Mouse (Mus musculus) kidney, postnatal 14 days (tissue): ENCODE results near the gene Ankrd55.

ENCODE experiments used
- DNase-seq: peaks from one replicate; pipeline ENCODE4 v3.0.0; 2022; ENCODE audit warnings: mixed read lengths

Gene Ankrd55

DNA sequence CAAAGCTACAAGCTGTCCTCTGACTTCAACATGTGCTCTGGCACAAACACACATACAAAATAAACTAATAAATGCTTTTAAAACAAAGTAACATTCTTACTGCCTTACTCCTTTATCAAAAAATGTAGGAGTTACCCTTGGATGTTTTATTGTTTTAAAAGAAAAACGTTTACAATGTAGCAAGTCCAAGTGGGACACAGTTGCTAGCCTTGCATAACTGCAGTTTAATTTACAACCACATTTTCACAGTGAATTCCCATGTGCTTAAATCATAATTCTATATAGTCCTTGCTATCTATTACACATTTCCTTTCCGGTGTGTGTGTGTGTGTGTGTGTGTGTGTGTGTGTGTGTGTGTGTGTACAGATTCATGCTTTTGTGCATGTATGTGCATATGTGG lies 57.3 kb downstream of the Ankrd55 start:
- no peak for DNase-seq

DNA sequence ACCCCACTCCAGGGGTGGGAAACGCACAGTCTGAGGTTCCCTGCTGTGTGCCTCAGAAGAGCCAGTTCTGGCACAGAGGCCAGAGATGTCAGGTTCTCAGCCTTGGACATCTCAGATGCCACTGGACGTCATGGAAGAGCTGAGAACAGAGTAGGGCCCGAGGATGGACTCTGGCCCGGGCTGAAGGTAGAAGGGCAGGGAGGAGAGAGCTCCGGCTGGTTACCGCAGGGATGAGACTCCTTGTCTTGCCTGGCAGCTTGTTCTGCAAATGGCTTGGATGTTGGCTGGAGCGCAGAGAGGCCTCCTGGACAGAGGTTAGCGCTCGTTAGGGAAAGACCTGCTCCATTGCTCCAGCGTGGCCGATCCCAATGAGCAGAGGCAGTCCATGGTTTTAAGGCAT lies 57.8 kb downstream of the Ankrd55 start:
- no peak for DNase-seq

DNA sequence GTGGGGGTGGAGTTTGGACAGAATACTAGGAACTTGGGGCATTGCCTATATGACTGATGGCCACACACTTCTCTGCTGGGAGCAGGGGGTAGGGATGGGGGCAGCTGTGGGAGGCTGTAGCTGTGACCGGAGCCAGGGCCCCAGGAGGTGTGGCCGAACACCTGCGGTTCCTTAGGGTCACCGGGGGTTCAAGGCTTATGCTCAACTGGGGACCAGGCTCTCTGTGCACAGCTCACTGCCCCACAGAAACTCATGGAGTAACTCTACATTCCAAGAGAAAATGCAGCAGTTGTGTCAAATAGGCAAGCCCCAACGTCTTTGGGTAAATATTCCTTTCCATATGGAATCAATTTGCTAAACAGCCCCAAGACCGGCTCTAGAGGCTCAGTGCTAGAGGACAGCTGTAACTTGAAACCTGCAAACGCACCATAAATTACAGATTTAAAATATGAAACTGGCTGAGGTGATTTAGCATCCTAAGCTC lies 58.5 kb downstream of the Ankrd55 start:
- no peak for DNase-seq

DNA sequence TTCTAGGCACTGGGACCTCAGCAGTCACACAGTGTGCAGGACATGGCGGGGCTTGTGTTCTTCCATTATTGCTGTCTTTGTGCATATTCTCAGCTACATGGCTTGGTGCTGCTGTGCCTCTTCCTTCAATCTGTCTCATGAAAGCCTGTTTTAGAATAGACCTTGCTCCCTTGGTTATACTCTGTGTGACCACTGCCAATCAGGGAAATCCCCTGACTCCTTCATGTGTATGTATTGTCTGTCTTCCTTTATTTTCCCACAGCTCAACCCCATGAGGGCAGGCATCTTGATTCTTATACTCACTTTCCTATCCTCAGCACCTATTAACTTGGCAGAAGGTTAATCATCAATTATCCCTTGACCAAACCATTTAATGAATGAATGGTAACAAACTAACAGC lies 60.0 kb downstream of the Ankrd55 start:
- DNase-seq = no peak

DNA sequence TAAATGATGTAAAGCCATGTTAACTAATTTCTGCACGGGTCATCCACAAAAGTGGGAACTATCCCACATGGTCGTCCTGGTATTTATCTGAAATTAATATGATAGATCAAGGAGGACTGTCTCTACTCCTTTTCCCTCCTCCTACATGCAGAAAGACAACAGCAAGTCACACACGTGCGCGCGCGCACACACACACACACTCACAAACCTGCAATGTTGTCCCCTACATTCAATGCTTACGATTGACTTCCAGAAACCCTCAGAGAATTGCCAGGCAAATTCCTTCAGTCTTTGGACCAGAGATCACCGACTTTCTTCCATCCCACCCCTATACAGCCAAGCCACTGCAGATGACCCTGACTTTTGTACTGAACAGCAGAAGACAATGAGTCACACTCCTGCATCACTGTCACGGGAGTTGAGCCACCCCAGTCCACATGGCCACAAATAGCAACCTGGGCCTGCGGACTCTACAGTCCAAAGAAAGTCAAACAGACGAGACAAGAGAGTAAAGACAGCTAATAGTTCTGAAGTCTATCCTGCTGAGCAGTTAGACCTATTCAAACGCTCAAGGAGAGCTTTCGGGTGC lies 60.7 kb downstream of the Ankrd55 start:
- no peak for DNase-seq

DNA sequence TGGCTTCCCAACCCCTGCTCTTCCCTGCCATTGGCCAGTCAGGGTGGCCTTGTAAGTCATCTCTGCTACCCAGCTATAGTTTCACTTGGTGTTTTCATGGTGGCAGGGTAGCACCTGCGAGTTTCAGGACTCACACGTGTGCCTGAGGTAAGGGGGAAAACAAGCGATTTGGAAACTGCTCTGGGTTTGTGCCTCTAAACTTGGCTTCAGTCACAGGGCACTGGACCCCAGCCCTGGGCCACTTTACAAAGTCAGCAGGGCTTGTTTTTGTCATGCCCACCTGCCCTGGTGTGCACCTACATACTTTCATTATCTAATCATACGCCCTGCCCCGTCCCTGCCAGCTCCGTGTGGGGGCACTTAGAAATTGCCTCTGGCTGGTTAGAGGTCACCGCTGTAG lies 61.2 kb downstream of the Ankrd55 start:
- DNase-seq = no peak

DNA sequence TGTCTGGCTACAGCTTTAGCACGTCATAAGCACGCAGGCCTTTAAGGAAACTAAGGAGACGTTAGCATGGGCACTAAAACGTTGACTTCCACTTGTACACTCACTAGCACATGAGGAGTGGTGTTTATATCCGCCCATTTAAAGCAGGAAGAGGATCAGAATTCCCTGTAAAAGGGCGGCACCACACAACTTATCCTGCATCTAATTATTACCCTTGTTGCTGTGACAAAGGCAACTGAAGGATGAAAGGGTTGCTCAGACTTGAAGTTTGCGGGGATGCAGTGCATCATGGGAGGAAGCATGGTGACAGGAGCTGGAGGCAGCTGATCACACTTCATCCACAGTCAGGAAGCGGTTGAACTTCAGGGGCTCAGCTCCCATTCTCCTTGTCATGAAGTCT lies 63.7 kb downstream of the Ankrd55 start:
- DNase-seq = no peak

DNA sequence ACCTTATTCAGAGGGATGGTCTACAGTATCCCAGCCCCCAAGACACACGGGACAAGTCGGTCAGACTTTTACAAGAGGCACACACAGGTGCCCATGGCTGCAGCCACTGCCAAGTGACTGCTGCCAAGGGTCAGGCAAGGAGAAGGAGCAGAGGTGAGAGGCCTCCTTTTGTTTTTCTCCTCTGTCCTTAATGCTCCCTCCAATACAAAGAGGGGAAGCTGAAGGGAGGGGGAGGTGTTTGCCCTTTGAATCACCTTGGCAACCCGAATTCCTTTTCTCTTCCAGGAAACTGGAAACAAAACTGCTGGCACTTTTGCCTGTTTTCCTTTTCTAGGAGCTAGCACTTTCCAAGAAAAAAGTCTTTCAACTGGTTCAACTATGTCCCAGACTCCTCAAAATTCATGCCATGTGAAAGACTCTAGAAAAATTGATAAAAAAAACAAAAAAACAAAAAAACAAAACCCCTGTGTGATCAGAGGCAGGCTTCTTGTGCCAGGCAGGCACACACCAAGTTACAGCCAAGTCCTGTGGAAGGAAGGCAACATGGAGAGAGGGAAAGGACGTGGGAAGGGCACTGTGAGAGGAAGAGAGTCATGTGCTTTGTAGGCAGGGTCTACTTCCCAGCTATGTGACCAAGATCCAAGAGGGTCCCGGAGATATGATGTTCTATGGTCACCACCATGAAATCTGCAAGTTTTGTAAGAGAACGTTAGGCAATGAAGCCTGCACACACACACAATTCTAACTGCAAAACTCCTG lies 66.0 kb downstream of the Ankrd55 start:
- peak; percentile 47 for DNase-seq

DNA sequence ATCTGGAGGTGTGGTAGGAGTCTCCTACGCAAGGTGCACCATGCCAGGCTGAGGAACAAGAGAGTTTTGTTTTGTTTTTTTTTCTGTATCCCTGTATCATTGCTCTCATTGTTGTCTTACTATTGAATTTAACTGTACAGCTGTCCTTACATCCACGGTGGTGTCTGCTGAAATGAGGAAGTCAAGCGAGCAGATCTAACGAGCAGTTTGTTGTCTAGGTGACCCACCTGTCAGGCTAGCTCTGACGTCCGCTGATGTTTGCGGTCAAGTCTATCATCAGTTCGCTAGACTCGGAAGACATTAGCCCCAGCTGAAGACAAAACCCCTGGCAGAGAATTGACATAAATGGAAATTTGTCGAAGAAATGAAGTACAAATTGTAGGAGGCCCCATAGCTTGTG lies 66.7 kb downstream of the Ankrd55 start:
- no peak for DNase-seq

DNA sequence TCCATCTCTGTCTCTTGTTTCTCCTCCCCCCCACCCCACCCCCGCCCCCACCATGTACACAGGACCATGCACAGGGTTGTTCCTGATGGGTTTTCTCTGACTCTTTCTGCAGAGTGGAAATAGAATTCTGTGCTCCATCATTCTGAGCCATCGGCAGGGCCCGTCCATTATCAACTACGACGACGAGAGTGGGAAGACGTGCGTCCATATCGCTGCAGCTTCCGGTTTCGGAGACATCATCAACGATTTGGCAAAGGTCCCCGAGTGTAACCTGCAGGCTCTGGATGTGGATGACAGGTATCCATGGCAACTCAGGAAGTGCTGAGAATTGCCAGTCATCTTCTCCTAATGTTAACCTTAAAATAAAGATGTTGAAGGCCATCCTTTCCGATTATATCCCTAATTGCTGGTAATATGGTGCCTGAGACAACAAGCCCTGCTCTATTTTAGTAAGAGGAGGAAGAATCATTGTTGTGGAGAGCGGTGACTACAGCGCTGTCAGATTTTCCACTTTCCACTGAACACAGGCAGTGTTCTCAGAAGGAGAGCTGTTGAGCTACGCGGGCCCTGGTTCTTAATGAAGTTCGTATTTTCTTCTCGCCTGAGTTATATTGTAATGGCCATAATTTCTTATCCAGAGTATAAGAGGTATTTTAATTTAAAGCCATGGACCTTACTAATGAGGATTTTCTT lies 67.7 kb downstream of the Ankrd55 start:
- DNase-seq = no peak

DNA sequence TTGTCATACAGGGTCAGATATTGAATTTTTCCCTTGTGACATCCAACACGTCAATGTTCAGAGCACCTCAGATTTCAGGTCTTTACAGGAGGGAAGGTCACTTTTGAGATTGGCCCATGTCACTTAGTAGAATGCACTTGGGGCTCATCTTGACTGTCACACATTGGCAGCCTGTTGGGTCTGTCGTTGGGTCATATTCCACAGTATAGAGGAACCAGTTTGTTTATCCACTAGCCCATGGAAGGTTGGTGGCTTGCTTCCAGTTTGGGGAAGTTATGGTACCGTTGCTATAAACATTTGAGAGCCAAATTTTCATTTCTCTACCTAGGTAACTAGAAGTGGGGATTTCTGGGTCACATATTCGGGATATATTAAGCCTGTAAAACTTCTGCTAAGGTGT lies 73.3 kb downstream of the Ankrd55 start:
- DNase-seq = no peak

DNA sequence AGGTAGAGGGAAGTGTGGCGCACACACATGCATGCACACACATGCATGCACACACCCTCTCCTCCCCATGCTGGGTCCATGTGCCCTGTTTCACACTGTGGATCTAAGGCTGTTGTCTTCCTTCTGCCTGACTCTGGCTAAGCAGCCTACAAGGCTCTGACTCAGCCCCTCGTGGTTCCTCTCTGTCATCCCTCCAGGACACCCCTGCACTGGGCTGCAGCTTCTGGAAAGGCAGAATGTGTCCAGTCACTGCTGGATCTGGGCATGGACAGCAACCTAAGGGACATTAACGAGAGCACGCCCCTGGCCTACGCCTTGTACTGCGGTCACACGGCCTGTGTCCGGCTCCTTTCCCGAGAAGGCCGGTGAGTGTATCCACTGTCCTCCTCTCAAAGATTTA lies 75.0 kb downstream of the Ankrd55 start:
- no peak for DNase-seq

DNA sequence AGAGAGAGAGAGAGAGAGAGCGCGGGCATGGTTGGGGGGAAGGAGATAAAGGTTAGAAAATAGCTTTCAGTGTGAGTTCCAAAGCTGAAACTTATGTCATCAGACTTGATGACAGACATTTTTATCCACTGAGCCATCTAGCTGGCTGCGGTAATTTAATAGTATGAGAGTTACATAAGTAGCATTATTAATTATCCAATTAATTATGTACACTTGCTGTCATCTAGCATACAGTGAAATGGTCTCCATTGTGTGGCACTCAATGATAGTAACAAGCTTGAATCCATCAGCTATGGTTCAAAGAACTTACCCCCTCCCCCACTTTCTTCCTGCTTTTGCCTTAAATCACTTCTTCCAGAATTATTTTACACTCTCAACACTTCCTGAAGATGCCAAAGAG lies 75.5 kb downstream of the Ankrd55 start:
- no peak for DNase-seq

DNA sequence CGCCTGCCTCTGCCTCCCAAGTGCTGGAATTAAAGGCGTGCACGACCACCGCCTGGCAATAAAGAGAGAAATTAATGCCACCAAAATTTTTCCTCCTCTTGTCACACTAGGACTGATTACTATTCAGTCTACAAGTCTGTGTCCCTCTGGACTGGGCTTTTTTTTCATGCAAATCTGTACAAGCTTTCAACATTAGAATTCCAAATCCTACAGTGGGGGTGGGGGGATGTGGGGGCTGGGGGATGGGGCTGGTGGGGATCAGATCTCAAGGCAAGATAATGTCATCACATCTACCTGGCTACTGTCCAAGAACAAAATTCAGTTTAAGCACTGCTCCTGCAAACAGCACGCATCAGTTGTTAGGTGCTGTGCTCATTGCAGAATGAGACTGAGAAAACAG lies 76.4 kb downstream of the Ankrd55 start:
- no peak for DNase-seq

DNA sequence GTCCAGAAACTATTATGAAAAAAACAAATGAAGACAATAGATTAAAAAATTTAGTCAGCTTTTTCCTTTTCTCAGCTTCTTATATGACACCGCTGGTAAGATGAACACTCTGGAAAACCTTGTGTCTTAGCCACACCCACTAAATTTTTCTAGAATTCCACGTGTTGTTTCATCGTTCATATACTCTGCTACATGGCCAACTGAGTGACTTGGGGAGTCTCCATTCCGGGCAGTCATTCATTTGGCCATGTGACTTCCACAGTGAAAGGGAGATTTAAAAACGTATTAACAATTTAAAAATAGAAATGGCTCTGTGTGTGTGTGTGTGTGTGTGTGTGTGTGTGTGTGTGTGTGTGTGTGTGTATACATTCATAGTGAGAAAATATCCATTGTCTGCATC lies 77.1 kb downstream of the Ankrd55 start:
- no peak for DNase-seq

DNA sequence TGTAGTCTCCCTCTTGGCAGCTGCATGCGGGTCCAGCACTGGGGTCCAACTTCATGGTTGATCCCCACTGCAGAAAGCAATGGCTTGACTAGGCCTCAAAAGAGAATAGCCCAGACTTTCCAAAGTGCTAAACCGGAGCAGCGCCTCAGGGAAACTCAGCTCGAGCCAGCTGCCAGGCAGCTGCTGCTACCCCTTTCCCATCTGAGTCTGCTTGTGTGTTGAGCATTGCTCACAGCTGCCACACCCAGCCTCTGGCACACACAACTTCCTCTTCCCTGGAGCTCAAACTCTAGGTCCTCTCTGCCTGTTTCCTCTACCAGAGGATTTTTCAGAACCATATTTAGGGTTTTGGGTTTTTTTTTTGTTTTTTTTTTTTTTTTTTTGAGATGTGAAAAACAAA lies 77.5 kb downstream of the Ankrd55 start:
- peak; percentile 36 for DNase-seq

DNA sequence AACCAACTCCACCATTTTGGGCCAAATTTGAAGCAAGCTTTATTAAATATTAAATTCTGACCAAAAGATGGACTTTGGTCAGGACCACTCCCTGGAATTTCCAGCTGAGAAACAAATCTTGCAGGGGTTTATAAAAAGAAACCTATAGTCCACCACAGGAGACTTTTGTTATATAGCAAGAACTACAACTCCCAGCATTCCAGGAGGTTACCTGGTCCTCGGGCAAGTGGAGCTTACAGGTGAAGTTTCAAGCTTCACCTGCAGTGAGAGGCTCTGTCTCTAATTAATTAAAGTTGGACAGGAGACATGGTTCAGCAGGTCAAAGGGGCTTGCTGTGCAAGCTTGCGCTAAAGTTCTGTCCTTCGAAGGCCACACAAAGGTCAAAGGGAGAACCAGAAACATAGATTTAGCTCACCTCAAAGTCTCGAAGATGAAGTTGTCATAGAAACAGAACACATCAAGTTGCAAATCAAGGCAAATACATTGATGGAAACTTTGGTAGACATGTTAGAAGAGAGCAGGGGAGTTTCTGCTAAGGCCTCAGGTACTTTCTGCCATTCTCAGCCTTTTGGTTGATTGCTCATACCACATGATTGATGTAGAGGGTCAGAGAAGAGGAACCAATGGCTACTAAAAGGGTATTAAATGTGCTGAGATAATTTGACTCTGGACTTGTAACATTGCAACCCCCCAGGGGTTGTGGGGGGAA lies 78.2 kb downstream of the Ankrd55 start:
- no peak for DNase-seq

DNA sequence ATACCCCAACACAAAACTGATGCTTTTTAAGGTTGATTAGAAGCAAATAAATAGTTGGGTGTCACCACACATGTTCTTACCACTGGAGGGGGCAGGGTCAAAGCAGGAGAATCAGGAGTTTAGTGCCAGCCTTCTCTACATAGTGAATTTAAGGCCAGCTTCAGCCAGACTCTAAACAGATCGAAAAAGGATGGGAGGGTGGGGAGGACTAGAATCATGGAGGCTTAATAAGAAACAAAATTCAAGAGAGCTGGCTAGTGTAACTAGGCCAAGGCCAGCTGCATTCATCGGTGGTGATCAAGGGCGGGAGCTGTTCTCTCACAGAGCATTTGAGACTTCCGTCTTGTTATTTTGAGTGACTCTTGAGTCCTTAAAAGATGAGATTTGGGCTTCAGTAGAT lies 83.5 kb downstream of the Ankrd55 start:
- no peak for DNase-seq

DNA sequence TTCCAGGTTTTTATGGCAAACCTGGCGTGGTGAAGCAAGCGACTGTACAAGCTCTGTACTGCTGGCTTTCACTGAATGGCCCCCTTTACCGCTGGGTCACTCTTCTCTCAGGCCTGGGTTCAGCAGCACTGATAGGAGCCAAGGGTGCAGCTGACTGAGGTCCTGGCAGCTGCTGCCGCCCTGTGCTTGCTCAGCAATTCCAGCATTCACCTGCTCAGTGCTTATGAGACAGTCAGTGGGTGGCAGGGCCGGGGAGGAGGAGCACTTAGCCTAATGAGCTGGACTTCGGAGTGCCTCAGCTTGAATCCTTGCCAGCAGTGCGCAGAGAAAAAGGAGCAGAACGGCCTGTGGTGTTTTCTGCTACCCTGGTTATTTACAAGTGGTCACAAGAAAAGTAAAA lies 87.5 kb downstream of the Ankrd55 start:
- peak; percentile 86 for DNase-seq

DNA sequence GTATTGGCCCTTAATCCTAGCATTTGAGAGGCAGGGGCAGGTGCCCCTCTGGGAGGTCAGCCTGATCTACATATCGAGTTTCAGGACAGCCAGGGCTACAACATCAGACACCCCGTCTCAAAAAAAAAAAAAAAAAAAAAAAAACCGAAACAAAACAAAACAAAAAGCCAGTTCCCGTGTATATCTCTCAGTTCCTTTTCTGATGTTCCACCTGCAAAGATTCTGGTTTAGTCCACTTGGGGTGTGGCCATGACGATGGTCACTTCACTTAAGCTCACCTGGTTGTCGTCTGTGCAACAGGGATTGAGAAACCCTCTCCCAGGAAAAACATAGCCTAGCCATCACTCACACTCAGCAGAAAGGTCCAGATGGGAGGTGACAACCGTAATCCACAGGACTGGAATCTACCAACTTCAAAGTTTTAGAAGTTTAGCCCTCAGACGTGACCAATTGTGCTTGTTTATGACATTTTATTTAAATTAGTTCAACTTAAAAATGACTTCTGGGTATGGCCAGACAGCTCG lies 90.6 kb downstream of the Ankrd55 start:
- DNase-seq = no peak

DNA sequence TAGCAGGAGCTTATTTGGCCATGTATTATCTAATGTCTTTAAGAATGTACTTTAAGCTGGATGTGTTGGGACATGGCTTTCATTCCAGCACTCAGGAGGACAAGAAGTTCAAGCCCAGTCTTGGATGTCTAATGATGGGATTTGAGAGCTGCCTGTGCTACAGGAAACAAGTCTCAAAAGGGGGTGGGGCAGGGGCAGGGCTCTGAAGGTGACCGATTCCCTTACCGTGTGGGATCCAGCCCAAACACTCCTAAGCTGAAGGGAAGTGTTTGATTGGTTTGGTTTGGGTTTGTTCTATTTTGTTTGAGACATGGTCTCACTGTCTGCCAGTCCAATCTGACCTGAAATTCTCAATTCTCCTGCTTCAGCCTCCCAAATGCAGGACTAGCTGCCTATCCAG lies 93.2 kb downstream of the Ankrd55 start:
- DNase-seq = no peak

DNA sequence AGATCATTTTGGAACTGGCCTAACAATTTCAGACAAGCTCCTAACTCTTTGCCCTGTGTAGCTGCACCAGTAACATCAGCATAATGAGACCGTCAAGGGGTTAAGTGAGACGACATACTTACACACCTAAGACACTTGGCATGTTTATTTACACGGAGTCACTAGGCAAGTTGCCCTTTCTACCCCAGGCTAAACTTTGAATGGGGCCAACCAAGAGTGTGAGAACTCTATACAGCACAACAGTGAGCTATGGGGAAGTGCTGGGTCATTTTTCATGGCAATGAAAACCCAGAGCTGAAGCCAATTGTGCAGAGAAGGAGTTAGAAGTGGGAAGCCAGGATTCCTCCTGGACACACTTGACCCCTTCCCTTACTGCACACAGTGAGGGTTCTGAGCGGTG lies 94.2 kb downstream of the Ankrd55 start:
- no peak for DNase-seq

DNA sequence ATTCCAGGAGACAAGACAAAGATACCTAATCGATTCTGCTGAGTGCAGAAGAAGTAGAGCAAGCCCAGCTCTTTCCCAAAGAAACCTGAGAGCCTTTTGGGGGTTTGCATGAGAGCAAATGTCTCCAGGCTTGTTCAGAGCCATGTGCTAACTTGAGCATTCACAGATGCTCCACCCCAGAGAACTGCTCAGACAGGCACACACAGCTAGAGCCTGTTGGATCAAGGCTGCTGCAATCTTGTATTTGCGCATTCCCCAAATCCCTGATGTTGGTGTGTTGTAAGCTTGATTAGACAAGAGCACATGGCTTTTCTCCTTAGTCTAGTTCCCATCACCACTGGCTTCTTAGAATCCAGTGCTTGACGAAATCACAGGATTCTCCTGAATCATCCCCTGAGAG lies 94.7 kb downstream of the Ankrd55 start:
- no peak for DNase-seq
